24 mouse cellular contexts compared by ENCODE assay signal in genomic region chr11:63084536-63084935, GRCm38 (mm10). TPM values are rescaled to one million over a fixed set of nuclear protein-coding genes. Genes with fewer than 3 reads are reported as not detected.
DNase-seq lines count a peak whose midpoint lies in the region; ATAC-seq and TF ChIP-seq lines count a peak whose summit lies in the region.
"Had no signal": no experiment of that assay in that cellular context is flagged by ENCODE, and none has a peak within 500 bp of the region (broad histone marks: within the 10 kb centered on the region; RNA-seq: fewer than 3 reads in every experiment).

No protein-coding gene starts in this region.

- TF ChIP-seq CTCF in hindbrain, postnatal 0 days (IDR thresholded peaks at IDR 0.05; ENCODE audit: low read depth): 0 out of 2 replicates have a peak, but pooled peaks have one; percentile 20
- TF ChIP-seq CTCF in liver, postnatal 0 days (IDR thresholded peaks at IDR 0.05; ENCODE audit: low read depth): peak; percentile 27; the same call in 1 of the 2 replicates
- peak; percentile 8 for TF ChIP-seq CTCF in ES-Bruce4 (IDR thresholded peaks at IDR 0.05; ENCODE audit: low read depth, low read length)

- H3K27me3 ChIP-seq in hindbrain, postnatal 0 days (ENCODE audit: insufficient read depth, low read length): no peaks in the 10 kb centered on the region
- H3K27me3 ChIP-seq in hindbrain, embryonic 14.5 days (ENCODE audit: control insufficient read depth, insufficient read depth, low read length): no peaks in the 10 kb centered on the region
- H3K27me3 ChIP-seq in liver, postnatal 0 days (ENCODE audit: insufficient read depth, low read length): no peaks in the 10 kb centered on the region
- no peaks in the 10 kb centered on the region for H3K27me3 ChIP-seq in liver, embryonic 11.5 days (replicated peaks; ENCODE audit: control insufficient read depth, insufficient read depth, low read length)
- H3K27me3 ChIP-seq in ES-Bruce4 (ENCODE audit: control insufficient read depth, insufficient read depth, low read length, poor library complexity, severe bottlenecking): no peaks in the 10 kb centered on the region; the same call in 1 of the 2 replicates
- H3K27me3 ChIP-seq in limb, embryonic 14.5 days (ENCODE audit: control insufficient read depth, insufficient read depth, low read length): no peaks in the 10 kb centered on the region
- no peaks in the 10 kb centered on the region for H3K27me3 ChIP-seq in embryonic facial prominence, embryonic 10.5 days (replicated peaks; ENCODE audit: low read depth, poor library complexity, severe bottlenecking)
- H3K27me3 ChIP-seq: heart, embryonic 12.5 days; neural tube, embryonic 15.5 days; Patski had no signal

- no peaks in the 10 kb centered on the region for H3K4me1 ChIP-seq in hindbrain, postnatal 0 days (ENCODE audit: insufficient read depth, low read length)
- no peaks in the 10 kb centered on the region for H3K4me1 ChIP-seq in hindbrain, embryonic 14.5 days (replicated peaks; ENCODE audit: control insufficient read depth, insufficient read depth, low read length)
- no peaks in the 10 kb centered on the region for H3K4me1 ChIP-seq in liver, postnatal 0 days (ENCODE audit: insufficient read depth)
- H3K4me1 ChIP-seq in liver, embryonic 11.5 days (replicated peaks; ENCODE audit: control insufficient read depth, insufficient read depth, low read length): no peaks in the 10 kb centered on the region
- no peaks in the 10 kb centered on the region for H3K4me1 ChIP-seq in ES-Bruce4 (ENCODE audit: control insufficient read depth, insufficient read depth, low read length)
- H3K4me1 ChIP-seq in limb, embryonic 14.5 days (ENCODE audit: control insufficient read depth, insufficient read depth, low read length): 0 out of 2 replicates have a peak, but pooled peaks cover 4% of the 10 kb centered on the region
- no peaks in the 10 kb centered on the region for H3K4me1 ChIP-seq in embryonic facial prominence, embryonic 10.5 days
- H3K4me1 ChIP-seq: forebrain, embryonic 10.5 days; heart, embryonic 12.5 days; midbrain, embryonic 10.5 days; neural tube, embryonic 15.5 days had no signal

- TF ChIP-seq EP300 in liver, postnatal 0 days (IDR thresholded peaks at IDR 0.05; ENCODE audit: low read depth): no peak
- no peak for TF ChIP-seq EP300 in ES-Bruce4 (IDR thresholded peaks at IDR 0.05; ENCODE audit: insufficient read depth, low read depth, low read length)

- WGBS in hindbrain, postnatal 0 days: 81% methylated on average over 3 of the region's 3 CpGs
- 83% methylated on average over 3 of the region's 3 CpGs for WGBS in hindbrain, embryonic 14.5 days
- 70% methylated on average over 3 of the region's 3 CpGs for WGBS in liver, postnatal 0 days (ENCODE audit: insufficient replicate concordance)
- whole genome bisulfite sequencing in liver, embryonic 11.5 days: 69% methylated on average over 3 of the region's 3 CpGs
- 86% methylated on average over 3 of the region's 3 CpGs for WGBS in limb, embryonic 14.5 days
- WGBS in embryonic facial prominence, embryonic 10.5 days: 80% methylated on average over 3 of the region's 3 CpGs

- no peaks in the 10 kb centered on the region for H3K36me3 ChIP-seq in hindbrain, postnatal 0 days (ENCODE audit: insufficient read depth, low read length)
- no peaks in the 10 kb centered on the region for H3K36me3 ChIP-seq in hindbrain, embryonic 14.5 days (replicated peaks; ENCODE audit: control insufficient read depth, insufficient read depth)
- no peaks in the 10 kb centered on the region for H3K36me3 ChIP-seq in liver, postnatal 0 days (replicated peaks; ENCODE audit: insufficient read depth, low read length)
- H3K36me3 ChIP-seq in liver, embryonic 11.5 days (ENCODE audit: control insufficient read depth, insufficient read depth, low read length): no peaks in the 10 kb centered on the region
- H3K36me3 ChIP-seq in ES-Bruce4 (ENCODE audit: control insufficient read depth, insufficient read depth, low read length, poor library complexity, severe bottlenecking): no peaks in the 10 kb centered on the region
- no peaks in the 10 kb centered on the region for H3K36me3 ChIP-seq in limb, embryonic 14.5 days (ENCODE audit: control insufficient read depth, insufficient read depth, low read length)
- no peaks in the 10 kb centered on the region for H3K36me3 ChIP-seq in embryonic facial prominence, embryonic 10.5 days (replicated peaks)
- H3K36me3 ChIP-seq: forebrain, embryonic 10.5 days; heart, embryonic 12.5 days; midbrain, embryonic 10.5 days; neural tube, embryonic 15.5 days had no signal

- DNase-seq in hindbrain, postnatal 0 days (ENCODE audit: low spot score): no peak
- DNase-seq in hindbrain, embryonic 14.5 days (ENCODE audit: low spot score): no peak
- no peak for DNase-seq in liver, postnatal 0 days
- DNase-seq in liver, embryonic 11.5 days (ENCODE audit: low spot score): no peak
- no peak for DNase-seq in limb, embryonic 14.5 days (ENCODE audit: low spot score)
- no peak for DNase-seq in embryonic facial prominence, embryonic 10.5 days (ENCODE audit: low spot score)
- DNase-seq: cerebellum, adult 11-12 months; gastrocnemius, postnatal 36 days; heart, postnatal 36 days; lung, postnatal 14 days; thymus, postnatal 36 days had no signal

- no peak overlapping the region for H3K4me2 ChIP-seq in hindbrain, postnatal 0 days (ENCODE audit: low read depth, low read length)
- no peak overlapping the region for H3K4me2 ChIP-seq in hindbrain, embryonic 14.5 days (replicated peaks)
- no peak overlapping the region for H3K4me2 ChIP-seq in liver, postnatal 0 days (ENCODE audit: low read depth, low read length)
- H3K4me2 ChIP-seq in liver, embryonic 11.5 days: no peak overlapping the region
- no peak overlapping the region for H3K4me2 ChIP-seq in limb, embryonic 14.5 days (replicated peaks; ENCODE audit: low read depth, low read length, severe bottlenecking)
- H3K4me2 ChIP-seq: heart, embryonic 12.5 days; neural tube, embryonic 15.5 days had no signal

- no peak overlapping the region for H3K27ac ChIP-seq in hindbrain, postnatal 0 days
- H3K27ac ChIP-seq in hindbrain, embryonic 14.5 days: no peak overlapping the region
- H3K27ac ChIP-seq in liver, postnatal 0 days (ENCODE audit: low read depth): no peak overlapping the region
- H3K27ac ChIP-seq in liver, embryonic 11.5 days (ENCODE audit: low read depth, low read length): no peak overlapping the region
- no peak overlapping the region for H3K27ac ChIP-seq in ES-Bruce4 (ENCODE audit: insufficient read depth, low read length)
- peak overlapping the region; percentile 33; the same call in 1 of the 2 replicates for H3K27ac ChIP-seq in limb, embryonic 14.5 days (replicated peaks; ENCODE audit: low read depth, low read length)
- no peak overlapping the region for H3K27ac ChIP-seq in embryonic facial prominence, embryonic 10.5 days (replicated peaks)
- H3K27ac ChIP-seq: forebrain, embryonic 10.5 days; midbrain, embryonic 10.5 days; neural tube, embryonic 15.5 days had no signal

- ATAC-seq in hindbrain, postnatal 0 days: no peak
- no peak for ATAC-seq in hindbrain, embryonic 14.5 days (ENCODE audit: low FRiP score)
- no peak for ATAC-seq in liver, postnatal 0 days
- ATAC-seq in liver, embryonic 11.5 days (replicated peaks; ENCODE audit: low FRiP score): no peak
- ATAC-seq in limb, embryonic 14.5 days (ENCODE audit: low FRiP score, low read depth): no peak
- no peak for ATAC-seq in frontal cortex, adult (ENCODE audit: low TSS enrichment)
- ATAC-seq: Patski had no signal

- no peak for TF ChIP-seq POLR2A in ES-Bruce4 (IDR thresholded peaks at IDR 0.05; ENCODE audit: insufficient read depth, low read length)
- no peak for TF ChIP-seq POLR2A in limb, embryonic 14.5 days (IDR thresholded peaks at IDR 0.05; ENCODE audit: borderline replicate concordance, extremely low read depth, insufficient read depth, insufficient read length)

- H3K4me3 ChIP-seq in hindbrain, postnatal 0 days (ENCODE audit: low read length): no peak overlapping the region
- H3K4me3 ChIP-seq in hindbrain, embryonic 14.5 days (replicated peaks; ENCODE audit: low read length): no peak overlapping the region
- no peak overlapping the region for H3K4me3 ChIP-seq in liver, postnatal 0 days (ENCODE audit: low read depth, low read length)
- H3K4me3 ChIP-seq in liver, embryonic 11.5 days (ENCODE audit: low read depth, low read length): no peak overlapping the region
- H3K4me3 ChIP-seq in ES-Bruce4 (ENCODE audit: low read depth, low read length): no peak overlapping the region
- no peak overlapping the region for H3K4me3 ChIP-seq in limb, embryonic 14.5 days (replicated peaks; ENCODE audit: low read length)
- H3K4me3 ChIP-seq in embryonic facial prominence, embryonic 10.5 days: no peak overlapping the region
- H3K4me3 ChIP-seq: forebrain, embryonic 10.5 days; heart, embryonic 12.5 days; midbrain, embryonic 10.5 days; neural tube, embryonic 15.5 days had no signal

- H3K9ac ChIP-seq in hindbrain, postnatal 0 days (replicated peaks; ENCODE audit: low read length): no peak overlapping the region
- H3K9ac ChIP-seq in hindbrain, embryonic 14.5 days: no peak overlapping the region
- no peak overlapping the region for H3K9ac ChIP-seq in liver, postnatal 0 days (replicated peaks)
- no peak overlapping the region for H3K9ac ChIP-seq in liver, embryonic 11.5 days (ENCODE audit: low read depth, low read length)
- H3K9ac ChIP-seq in ES-Bruce4 (ENCODE audit: low read depth, poor library complexity, severe bottlenecking): no peak overlapping the region
- H3K9ac ChIP-seq in limb, embryonic 14.5 days (ENCODE audit: low read depth, low read length, severe bottlenecking): no peak overlapping the region
- H3K9ac ChIP-seq: heart, embryonic 12.5 days; neural tube, embryonic 15.5 days had no signal

- no peaks in the 10 kb centered on the region for H3K9me3 ChIP-seq in hindbrain, postnatal 0 days (ENCODE audit: low read length)
- no peaks in the 10 kb centered on the region for H3K9me3 ChIP-seq in hindbrain, embryonic 14.5 days (ENCODE audit: control insufficient read depth, low read length)
- H3K9me3 ChIP-seq in liver, postnatal 0 days (ENCODE audit: low read length): peaks cover 3% of the 10 kb centered on the region; the same call in 1 of the 2 replicates
- no peaks in the 10 kb centered on the region for H3K9me3 ChIP-seq in liver, embryonic 11.5 days (ENCODE audit: control insufficient read depth, low read length)
- H3K9me3 ChIP-seq in ES-Bruce4 (replicated peaks; ENCODE audit: control insufficient read depth, insufficient read depth, low read length, poor library complexity, severe bottlenecking): peaks cover 5% of the 10 kb centered on the region; the same call in 1 of the 2 replicates
- H3K9me3 ChIP-seq in limb, embryonic 14.5 days (ENCODE audit: control insufficient read depth, low read length): peaks cover 7% of the 10 kb centered on the region
- peaks cover 4% of the 10 kb centered on the region for H3K9me3 ChIP-seq in embryonic facial prominence, embryonic 10.5 days
- H3K9me3 ChIP-seq: neural tube, embryonic 15.5 days had no signal

RNA-seq across cellular contexts. Expression of gene Tekt3, which starts 23.1 kb away (rescaled TPM):
- 0.21 TPM in 1 of 2 replicates, not detected in the other for total RNA-seq in hindbrain, postnatal 0 days (2014; rRNA removed)
- not detected in 2 replicates for polyA plus RNA-seq in hindbrain, postnatal 0 days (2015; fragmentation: Nextera tagmentation; extraction: Ambion mirVana)
- polyA plus RNA-seq in hindbrain, embryonic 14.5 days (2014; fragmentation: Nextera tagmentation; extraction: Ambion mirVana): 0.15 TPM in 1 of 2 replicates, not detected in the other
- polyA plus RNA-seq in liver, postnatal 0 days (2015; fragmentation: Nextera tagmentation; extraction: Ambion mirVana): not detected in 2 replicates
- polyA plus RNA-seq in liver, embryonic 11.5 days (2014; fragmentation: Nextera tagmentation; extraction: Ambion mirVana): not detected in 2 replicates
- not detected in 2 replicates for polyA plus RNA-seq in ES-Bruce4 (2011; ENCODE audit: insufficient read depth, insufficient read length, low read depth, missing spikeins)
- polyA plus RNA-seq in limb, embryonic 14.5 days (2012; rRNA removed): 0.04 and 0.06 TPM in 2 replicates
- polyA plus RNA-seq in limb, embryonic 14.5 days (2014; fragmentation: Nextera tagmentation; extraction: Ambion mirVana): 0.26 and 0.30 TPM in 2 replicates
- polyA plus RNA-seq in embryonic facial prominence, embryonic 10.5 days (2016; fragmentation: Nextera tagmentation; extraction: Ambion mirVana): not detected in 2 replicates
- total RNA-seq: adrenal gland, adult 18-20 months; gastrocnemius, postnatal 36 days; heart, postnatal 36 days had no signal
- polyA plus RNA-seq: cortical plate, adult 2 months; forebrain, embryonic 10.5 days; frontal cortex, adult 2 months; heart, embryonic 12.5 days; kidney, embryonic 16.5 days; limb, embryonic 11.5 days; midbrain, embryonic 10.5 days; neural tube, embryonic 15.5 days; Patski; stomach, embryonic 14.5 days had no signal

RNA-seq across cellular contexts. Expression of gene Pmp22, which starts 44.2 kb away (rescaled TPM):
- total RNA-seq in hindbrain, postnatal 0 days (2014; rRNA removed): 45.6 and 74.2 TPM in 2 replicates
- 37.8 and 44.1 TPM in 2 replicates for polyA plus RNA-seq in hindbrain, postnatal 0 days (2015; fragmentation: Nextera tagmentation; extraction: Ambion mirVana)
- 39.7 and 41.1 TPM in 2 replicates for polyA plus RNA-seq in hindbrain, embryonic 14.5 days (2014; fragmentation: Nextera tagmentation; extraction: Ambion mirVana)
- 12.1 and 12.9 TPM in 2 replicates for polyA plus RNA-seq in liver, postnatal 0 days (2015; fragmentation: Nextera tagmentation; extraction: Ambion mirVana)
- polyA plus RNA-seq in liver, embryonic 11.5 days (2014; fragmentation: Nextera tagmentation; extraction: Ambion mirVana): 74.0 and 80.1 TPM in 2 replicates
- polyA plus RNA-seq in ES-Bruce4 (2011; ENCODE audit: insufficient read depth, insufficient read length, low read depth, missing spikeins): 55.0 and 57.8 TPM in 2 replicates
- polyA plus RNA-seq in limb, embryonic 14.5 days (2012; rRNA removed): 155 and 202 TPM in 2 replicates
- 277 and 284 TPM in 2 replicates for polyA plus RNA-seq in limb, embryonic 14.5 days (2014; fragmentation: Nextera tagmentation; extraction: Ambion mirVana)
- 30.0 and 33.5 TPM in 2 replicates for polyA plus RNA-seq in embryonic facial prominence, embryonic 10.5 days (2016; fragmentation: Nextera tagmentation; extraction: Ambion mirVana)
